Mouse (Mus musculus) spleen, adult 2 months (tissue): ENCODE results near the gene H2-DMb2. TPM values are rescaled to one million over a fixed set of nuclear protein-coding genes. Genes with fewer than 3 reads are reported as not detected.

Experiments used
- DNase-seq, 2 experiments: peaks; one replicate each; pipeline versions ENCODE4 v3.0.0 to v3.0.0-alpha.2; 2012 to 2021; ENCODE audit warnings: low spot score in 2 of 2, low read depth in 1 of 2
- H3K27ac ChIP-seq: fragments of 200-500 bp; 2 replicates; pipeline ENCODE4 v1.5.1; 2012; ENCODE audit warnings: low read length, inconsistent platforms; ENCODE audit not compliant: insufficient read depth
- H3K27me3 ChIP-seq: fragments of 200-500 bp; 2 replicates; pipeline ENCODE4 v1.6.1; 2012; ENCODE audit warnings: mild to moderate bottlenecking, moderate library complexity, low read length, inconsistent platforms; ENCODE audit not compliant: control insufficient read depth, insufficient read depth
- H3K36me3 ChIP-seq: fragments of 200-500 bp; 2 replicates; pipeline ENCODE4 v1.6.1; 2012; ENCODE audit warnings: mild to moderate bottlenecking, low read length, inconsistent platforms; ENCODE audit not compliant: control insufficient read depth, insufficient read depth
- H3K4me1 ChIP-seq: fragments of 200-500 bp; 2 replicates; pipeline ENCODE4 v1.6.1; 2011; ENCODE audit warnings: inconsistent platforms; ENCODE audit not compliant: control insufficient read depth, insufficient read depth, insufficient read length
- H3K4me3 ChIP-seq: fragments of 200-500 bp; 2 replicates; pipeline ENCODE4 v1.5.1; 2011; ENCODE audit warnings: mild to moderate bottlenecking, inconsistent platforms; ENCODE audit not compliant: insufficient read depth, insufficient read length; ENCODE audit errors: extremely low read depth
- CTCF ChIP-seq: fragments of 200-500 bp; IDR thresholded peaks from 2 replicates; pipeline ENCODE4 v1.5.1; 2011; ENCODE audit warnings: mild to moderate bottlenecking, inconsistent platforms; ENCODE audit not compliant: insufficient read depth, insufficient read length, insufficient replicate concordance; ENCODE audit errors: extremely low read depth
- POLR2A ChIP-seq: fragments of 200-500 bp; IDR thresholded peaks from 2 replicates; pipeline ENCODE4 v1.6.1; 2011; ENCODE audit warnings: low read depth, low read length, inconsistent platforms
- WGBS: fragments of 180-500 bp; shearing (Covaris S2); methylation state at CpG from one replicate; pipeline ENCODE4 v1.1.7; 2018; 5-methylcytosine and 5-hydroxymethylcytosine counted together
- polyA plus RNA-seq: library from polyadenylated mRNA; depleted of rRNA; stranded (reverse); fragments of >200 nt; gene quantifications from 2 replicates; pipeline ENCODE4 v1.2.3, GENCODE M21; 2012

H2-DMb2 gene
- polyA plus RNA-seq, 1 experiment, result 456 TPM

- TF ChIP-seq POLR2A (no peak), CTCF (no peak)
- peaks cover 9% of the 10 kb centered on the region for H3K36me3 ChIP-seq
- no peak overlapping the region for H3K27ac ChIP-seq
- no peak for DNase-seq
- no peaks in the 10 kb centered on the region for H3K27me3 ChIP-seq
- H3K4me1 ChIP-seq, result peaks cover 12% of the 10 kb centered on the region; the same call in 1 of the 2 replicates
- whole genome bisulfite sequencing, result 84% methylated on average over 4 of the region's 4 CpGs
- H3K4me3 ChIP-seq, result no peak overlapping the region
Measured at GRCm38 (mm10) chr17:34177179-34177578, 34.1 kb downstream of the H2-DMb2 start.

- TF ChIP-seq POLR2A, result no peak
- TF ChIP-seq CTCF, result no peak
- H3K36me3 ChIP-seq, result peaks cover 22% of the 10 kb centered on the region
- peaks cover 10% of the 10 kb centered on the region; the same call in 1 of the 2 replicates for H3K4me1 ChIP-seq
- no peaks in the 10 kb centered on the region for H3K27me3 ChIP-seq
- no peak overlapping the region for H3K27ac ChIP-seq
- H3K4me3 ChIP-seq, result no peak overlapping the region
- no peak for DNase-seq
- 79% methylated on average over 6 of the region's 6 CpGs for WGBS
Measured at GRCm38 (mm10) chr17:34179019-34179418, 35.9 kb downstream of the H2-DMb2 start.

GRCm38 (mm10) chr17:34179913-34180859 lies 37.1 kb downstream of the H2-DMb2 start:
- Histone ChIP-seq H3K4me1 (peaks cover 4% of the 10 kb centered on the region; the same call in 1 of the 2 replicates), H3K4me3 (no peak overlapping the region), H3K27ac (no peak overlapping the region; the same call in 1 of the 2 replicates), H3K36me3 (peaks cover 24% of the 10 kb centered on the region), H3K27me3 (no peaks in the 10 kb centered on the region)
- TF ChIP-seq CTCF, result no peak
- no peak for TF ChIP-seq POLR2A
- 58% methylated on average over 13 of the region's 13 CpGs for WGBS
- DNase-seq, result no peak

GRCm38 (mm10) chr17:34183564-34184219 lies 40.6 kb downstream of the H2-DMb2 start:
- TF ChIP-seq POLR2A, result no peak
- TF ChIP-seq CTCF, result no peak
- H3K27me3 ChIP-seq, result no peaks in the 10 kb centered on the region
- WGBS, result 82% methylated on average over 15 of the region's 15 CpGs
- H3K4me1 ChIP-seq, result peaks cover 14% of the 10 kb centered on the region; the same call in 1 of the 2 replicates
- H3K36me3 ChIP-seq, result peaks cover 24% of the 10 kb centered on the region
- no peak overlapping the region for H3K4me3 ChIP-seq
- DNase-seq, result no peak
- H3K27ac ChIP-seq, result no peak overlapping the region

- TF ChIP-seq POLR2A, result no peak
- no peak for TF ChIP-seq CTCF
- Histone ChIP-seq H3K36me3 (peaks cover 34% of the 10 kb centered on the region), H3K4me1 (peaks cover 22% of the 10 kb centered on the region; the same call in 1 of the 2 replicates), H3K27ac (no peak overlapping the region), H3K27me3 (no peaks in the 10 kb centered on the region), H3K4me3 (no peak overlapping the region)
- no peak for DNase-seq
- WGBS, result 82% methylated on average over 9 of the region's 9 CpGs
Measured at GRCm38 (mm10) chr17:34185526-34185925, 42.4 kb downstream of the H2-DMb2 start.

- WGBS, result under 1% methylated on average over 14 of the region's 14 CpGs
- H3K36me3 ChIP-seq, result peaks cover 39% of the 10 kb centered on the region
Measured at GRCm38 (mm10) chr17:34186885-34187260, 43.8 kb downstream of the H2-DMb2 start.

More at GRCm38 (mm10) chr17:34186885-34187260, 43.8 kb downstream of the H2-DMb2 start:
- H3K27ac ChIP-seq, result peak overlapping the region; percentile 98
- TF ChIP-seq POLR2A, result no peak
- TF ChIP-seq CTCF, result no peak
- H3K4me1 ChIP-seq, result peaks cover 21% of the 10 kb centered on the region; the same call in 1 of the 2 replicates
- DNase-seq, result peak in 1 of 2 experiments; percentile 45
- no peaks in the 10 kb centered on the region for H3K27me3 ChIP-seq
- peak overlapping the region; percentile 90 for H3K4me3 ChIP-seq
